Mouse (Mus musculus): ENCODE results near the gene Churc1. TPM values are rescaled to one million over a fixed set of nuclear protein-coding genes. Genes with fewer than 3 reads are reported as not detected.
"Not testable (repeated sequence)": the region's sequence is repeated elsewhere in the genome, so short reads cannot be mapped to it uniquely, and the experiment has no call there.

Churc1 gene
- polyA plus RNA-seq, 1 experiment from 2014 or later = 130 TPM

GRCm38 (mm10) chr12:76784056-76784619, 18.8 kb downstream of the Churc1 start:
- Histone ChIP-seq H3K4me3 (ENCODE audit: low read length) (no peak overlapping the region), H3K27ac (ENCODE audit: low read length) (no peak overlapping the region), H3K27me3 (ENCODE audit: control insufficient read depth, insufficient read depth, low read depth, low read length) (no peaks in the 10 kb centered on the region), H3K4me2 (ENCODE audit: low read depth, low read length) (no peak overlapping the region), H3K4me1 (replicated peaks; ENCODE audit: control insufficient read depth, insufficient read depth, low read length) (no peaks in the 10 kb centered on the region), H3K9ac (ENCODE audit: low read length) (no peak overlapping the region), H3K9me3 (ENCODE audit: control insufficient read depth, low read length) (no peaks in the 10 kb centered on the region), H3K36me3 (ENCODE audit: control insufficient read depth, insufficient read depth, low read length) (no peaks in the 10 kb centered on the region)
- 52% methylated on average over 10 of the region's 10 CpGs for WGBS
- ATAC-seq (ENCODE audit: low read depth) = no peak

DNA sequence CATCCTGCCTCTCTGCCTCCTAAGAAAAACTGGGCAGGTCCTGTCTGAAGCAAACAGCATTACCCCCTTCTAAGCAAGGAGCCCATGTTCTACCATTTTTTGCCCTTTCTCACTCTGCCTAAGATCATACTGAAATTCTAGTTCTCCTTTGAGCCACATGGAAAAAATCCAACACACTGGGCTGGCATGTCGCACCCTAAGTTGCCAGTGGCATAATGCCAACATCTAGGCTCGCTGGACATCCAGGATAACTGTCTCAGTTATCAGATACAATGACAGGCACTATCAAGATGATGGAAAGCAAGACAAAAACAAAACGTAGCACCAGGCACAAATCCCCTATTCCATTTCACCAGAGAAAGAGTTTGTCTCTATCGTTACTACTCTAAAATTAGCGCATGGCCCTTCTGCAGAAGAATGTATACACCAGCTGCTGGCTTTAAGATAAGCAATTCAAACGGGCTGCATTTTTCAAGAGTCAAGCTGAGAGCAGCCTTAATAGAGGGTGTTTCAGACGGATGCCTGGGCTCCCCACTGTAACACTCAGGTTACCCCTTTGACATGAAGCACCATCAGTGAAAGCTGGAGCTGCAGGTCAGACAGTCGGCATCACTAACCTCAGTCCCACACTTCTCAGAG, 25.2 kb downstream of the Churc1 start:
- no peaks in the 10 kb centered on the region for H3K9me3 ChIP-seq (ENCODE audit: control insufficient read depth, low read length)
- peak; percentile 69 for ATAC-seq (ENCODE audit: low read depth)
- no peak overlapping the region for H3K9ac ChIP-seq (ENCODE audit: low read length)
- 4% methylated on average over 8 of the region's 8 CpGs for WGBS
- H3K4me1 ChIP-seq (replicated peaks; ENCODE audit: control insufficient read depth, insufficient read depth, low read length) = peaks cover 12% of the 10 kb centered on the region
- no peaks in the 10 kb centered on the region for H3K27me3 ChIP-seq (ENCODE audit: control insufficient read depth, insufficient read depth, low read depth, low read length)
- no peak overlapping the region; the same call in 1 of the 2 replicates for H3K4me2 ChIP-seq (ENCODE audit: low read depth, low read length)
- no peaks in the 10 kb centered on the region for H3K36me3 ChIP-seq (ENCODE audit: control insufficient read depth, insufficient read depth, low read length)
- H3K4me3 ChIP-seq (ENCODE audit: low read length) = no peak overlapping the region
- H3K27ac ChIP-seq (ENCODE audit: low read length) = peak overlapping the region; percentile 4; the same call in 1 of the 2 replicates

DNA sequence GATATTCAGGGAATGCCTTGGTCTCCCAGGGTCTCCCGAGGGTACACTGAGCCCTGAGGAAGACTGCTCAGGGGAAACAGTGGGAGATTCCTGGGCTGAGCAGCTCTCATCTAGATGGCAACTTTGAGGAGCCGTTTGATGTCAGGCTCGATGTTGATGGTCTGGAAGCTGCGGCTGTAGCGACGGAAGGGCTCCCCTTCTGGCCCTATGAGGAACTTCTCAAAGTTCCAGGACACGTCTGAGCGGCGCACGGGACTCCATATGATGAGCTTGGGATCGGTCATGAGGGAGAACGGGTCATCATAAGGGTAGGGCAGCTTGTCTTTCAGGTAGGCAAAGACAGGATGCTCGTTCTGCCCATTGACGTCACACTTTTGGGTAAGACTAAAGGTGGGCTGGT, 27.2 kb downstream of the Churc1 start:
- 43% methylated on average over 14 of the region's 14 CpGs for WGBS
- not testable (repeated sequence) for H3K9ac ChIP-seq (ENCODE audit: low read length); H3K27me3 ChIP-seq (ENCODE audit: control insufficient read depth, insufficient read depth, low read depth, low read length); H3K4me2 ChIP-seq (ENCODE audit: low read depth, low read length); H3K27ac ChIP-seq (ENCODE audit: low read length); ATAC-seq (ENCODE audit: low read depth); H3K4me3 ChIP-seq (ENCODE audit: low read length); H3K9me3 ChIP-seq (ENCODE audit: control insufficient read depth, low read length); H3K36me3 ChIP-seq (ENCODE audit: control insufficient read depth, insufficient read depth, low read length)
- peaks cover 12% of the 10 kb centered on the region for H3K4me1 ChIP-seq (replicated peaks; ENCODE audit: control insufficient read depth, insufficient read depth, low read length)

- no peak within 1 kb of the TSS for H3K4me3 ChIP-seq (ENCODE audit: low read length)
- H3K27ac ChIP-seq (ENCODE audit: low read length) = no peak within 1 kb of the TSS; the same call in 1 of the 2 replicates
- 0 out of 2 replicates have a peak, but pooled peaks have one; percentile 46 for ATAC-seq (ENCODE audit: low read depth)
- no peak within 1 kb of the TSS for H3K9ac ChIP-seq (ENCODE audit: low read length)
- H3K36me3 ChIP-seq (ENCODE audit: control insufficient read depth, insufficient read depth, low read length) = no peaks in the 10 kb centered on the region
- H3K4me2 ChIP-seq (ENCODE audit: low read depth, low read length) = peak within 1 kb of the TSS; percentile 23; the same call in 1 of the 2 replicates
- no peaks in the 10 kb centered on the region for H3K9me3 ChIP-seq (ENCODE audit: control insufficient read depth, low read length)
- WGBS = 54% methylated on average over 5 of the region's 5 CpGs
- H3K4me1 ChIP-seq (replicated peaks; ENCODE audit: control insufficient read depth, insufficient read depth, low read length) = peaks cover 8% of the 10 kb centered on the region
- no peaks in the 10 kb centered on the region for H3K27me3 ChIP-seq (ENCODE audit: control insufficient read depth, insufficient read depth, low read depth, low read length)
Measured at GRCm38 (mm10) chr12:76795350-76795749, 30.0 kb downstream of the Churc1 start, which contains the start of gene Gpx2. Gpx2 (minus strand) TSS chr12:76795554.

- no peak overlapping the region for H3K4me2 ChIP-seq (ENCODE audit: low read depth, low read length)
- no peak overlapping the region for H3K4me3 ChIP-seq (ENCODE audit: low read length)
- H3K36me3 ChIP-seq (ENCODE audit: control insufficient read depth, insufficient read depth, low read length) = no peaks in the 10 kb centered on the region
- H3K4me1 ChIP-seq (replicated peaks; ENCODE audit: control insufficient read depth, insufficient read depth, low read length) = no peaks in the 10 kb centered on the region; the same call in 1 of the 2 replicates
- H3K9me3 ChIP-seq (ENCODE audit: control insufficient read depth, low read length) = no peaks in the 10 kb centered on the region
- H3K9ac ChIP-seq (ENCODE audit: low read length) = no peak overlapping the region
- ATAC-seq (ENCODE audit: low read depth) = no peak
- no peak overlapping the region for H3K27ac ChIP-seq (ENCODE audit: low read length)
- WGBS = 67% methylated on average over 7 of the region's 7 CpGs
- no peaks in the 10 kb centered on the region for H3K27me3 ChIP-seq (ENCODE audit: control insufficient read depth, insufficient read depth, low read depth, low read length)
Measured at GRCm38 (mm10) chr12:76796938-76797539, 31.7 kb downstream of the Churc1 start.

DNA sequence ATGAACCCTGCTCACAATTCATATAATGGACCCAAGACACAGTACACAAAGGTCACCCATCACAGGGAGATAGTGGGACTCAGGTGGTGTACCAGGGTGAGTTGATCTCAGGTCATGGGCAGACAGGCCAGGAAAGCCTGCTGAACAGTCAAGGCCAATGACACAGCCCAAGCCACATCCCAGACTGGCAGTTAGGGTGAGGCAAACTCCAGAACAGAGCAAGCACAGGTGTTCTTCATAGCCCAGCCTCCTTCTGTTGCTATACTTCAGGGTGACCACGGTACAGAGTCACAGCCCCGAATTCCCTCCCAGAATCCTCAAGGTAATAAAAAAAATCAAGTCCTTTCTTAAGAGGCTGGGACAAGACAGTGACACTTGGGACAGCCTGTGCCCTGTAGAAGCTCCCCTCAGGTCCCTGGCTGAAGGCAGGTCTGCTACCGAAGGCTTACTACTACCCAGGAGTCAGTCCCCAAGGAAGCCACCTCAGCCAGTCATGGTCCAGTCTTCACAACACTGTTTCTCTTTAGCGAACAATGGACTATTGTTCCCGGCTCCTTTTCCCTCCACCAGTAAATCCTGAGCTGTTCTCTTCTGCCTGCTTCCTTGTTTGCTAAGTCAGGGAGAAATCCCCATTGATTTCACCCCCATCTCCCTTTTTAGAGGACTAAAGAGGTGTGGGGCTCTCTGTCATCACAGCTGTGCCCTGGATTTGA, 32.8 kb downstream of the Churc1 start:
- Histone ChIP-seq H3K4me1 (replicated peaks; ENCODE audit: control insufficient read depth, insufficient read depth, low read length) (no peaks in the 10 kb centered on the region; the same call in 1 of the 2 replicates), H3K9me3 (ENCODE audit: control insufficient read depth, low read length) (no peaks in the 10 kb centered on the region), H3K27ac (ENCODE audit: low read length) (no peak overlapping the region; the same call in 1 of the 2 replicates), H3K4me2 (ENCODE audit: low read depth, low read length) (no peak overlapping the region), H3K27me3 (ENCODE audit: control insufficient read depth, insufficient read depth, low read depth, low read length) (no peaks in the 10 kb centered on the region), H3K9ac (ENCODE audit: low read length) (no peak overlapping the region), H3K36me3 (ENCODE audit: control insufficient read depth, insufficient read depth, low read length) (no peaks in the 10 kb centered on the region), H3K4me3 (ENCODE audit: low read length) (no peak overlapping the region)
- ATAC-seq (ENCODE audit: low read depth) = no peak
- WGBS = 46% methylated on average over 5 of the region's 5 CpGs

- no peak overlapping the region for H3K4me3 ChIP-seq (ENCODE audit: low read length)
- H3K9me3 ChIP-seq (ENCODE audit: control insufficient read depth, low read length) = no peaks in the 10 kb centered on the region
- ATAC-seq (ENCODE audit: low read depth) = no peak
- H3K4me2 ChIP-seq (ENCODE audit: low read depth, low read length) = no peak overlapping the region
- H3K4me1 ChIP-seq (replicated peaks; ENCODE audit: control insufficient read depth, insufficient read depth, low read length) = no peaks in the 10 kb centered on the region
- no peak overlapping the region for H3K9ac ChIP-seq (ENCODE audit: low read length)
- 87% methylated on average over 10 of the region's 10 CpGs for WGBS
- H3K27me3 ChIP-seq (ENCODE audit: control insufficient read depth, insufficient read depth, low read depth, low read length) = no peaks in the 10 kb centered on the region
- no peaks in the 10 kb centered on the region for H3K36me3 ChIP-seq (ENCODE audit: control insufficient read depth, insufficient read depth, low read length)
- H3K27ac ChIP-seq (ENCODE audit: low read length) = no peak overlapping the region
Measured at GRCm38 (mm10) chr12:76803028-76803427, 37.7 kb downstream of the Churc1 start.

- ATAC-seq (ENCODE audit: low read depth) = peak; percentile 58; the same call in 1 of the 2 replicates
- Histone ChIP-seq H3K27me3 (ENCODE audit: control insufficient read depth, insufficient read depth, low read depth, low read length) (no peaks in the 10 kb centered on the region), H3K27ac (ENCODE audit: low read length) (no peak overlapping the region), H3K36me3 (ENCODE audit: control insufficient read depth, insufficient read depth, low read length) (no peaks in the 10 kb centered on the region), H3K9me3 (ENCODE audit: control insufficient read depth, low read length) (no peaks in the 10 kb centered on the region), H3K4me3 (ENCODE audit: low read length) (no peak overlapping the region), H3K4me2 (ENCODE audit: low read depth, low read length) (no peak overlapping the region), H3K9ac (ENCODE audit: low read length) (no peak overlapping the region), H3K4me1 (replicated peaks; ENCODE audit: control insufficient read depth, insufficient read depth, low read length) (no peaks in the 10 kb centered on the region)
- 49% methylated on average over 7 of the region's 7 CpGs for WGBS
Measured at GRCm38 (mm10) chr12:76803700-76804252, 38.4 kb downstream of the Churc1 start.

Measured in lung, embryonic 16.5 days (tissue).